Mouse (Mus musculus) yolk sac, embryonic 10.5 days (tissue): ENCODE measurements around the gene Pxdn.

Experiments
- DNase-seq: peaks from one replicate; pipeline ENCODE4 v3.0.0-alpha.2; 2017; ENCODE audit warnings: low spot score

Gene Pxdn

DNA sequence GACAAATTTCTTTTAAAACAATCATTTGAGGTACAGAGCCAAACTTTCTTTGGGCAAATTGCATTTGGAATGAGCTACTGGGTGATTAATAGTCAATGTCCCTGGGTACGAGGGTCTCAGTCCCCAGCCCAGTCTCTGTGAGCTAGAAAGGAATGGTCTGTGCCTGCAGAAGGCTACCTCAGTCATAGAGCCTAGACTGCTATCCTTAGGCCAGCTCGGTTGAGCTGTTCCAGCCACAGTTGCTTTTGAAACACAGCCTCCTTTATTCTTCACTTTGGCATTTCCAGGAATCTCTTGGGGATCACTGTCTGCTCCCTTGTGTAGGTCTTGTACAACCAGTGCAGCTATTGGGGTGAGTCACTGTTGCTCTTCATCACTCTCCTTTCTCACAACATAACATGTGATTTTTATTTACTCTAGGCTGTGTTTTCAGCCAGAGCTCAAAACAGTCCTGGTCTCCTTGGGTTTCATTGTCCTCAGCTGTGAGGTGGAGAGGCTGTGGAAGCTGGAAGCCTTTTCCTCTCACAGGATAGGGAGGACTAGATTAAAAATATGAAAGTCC, 86.9 kb downstream of the Pxdn start:
- DNase-seq = no peak

DNA sequence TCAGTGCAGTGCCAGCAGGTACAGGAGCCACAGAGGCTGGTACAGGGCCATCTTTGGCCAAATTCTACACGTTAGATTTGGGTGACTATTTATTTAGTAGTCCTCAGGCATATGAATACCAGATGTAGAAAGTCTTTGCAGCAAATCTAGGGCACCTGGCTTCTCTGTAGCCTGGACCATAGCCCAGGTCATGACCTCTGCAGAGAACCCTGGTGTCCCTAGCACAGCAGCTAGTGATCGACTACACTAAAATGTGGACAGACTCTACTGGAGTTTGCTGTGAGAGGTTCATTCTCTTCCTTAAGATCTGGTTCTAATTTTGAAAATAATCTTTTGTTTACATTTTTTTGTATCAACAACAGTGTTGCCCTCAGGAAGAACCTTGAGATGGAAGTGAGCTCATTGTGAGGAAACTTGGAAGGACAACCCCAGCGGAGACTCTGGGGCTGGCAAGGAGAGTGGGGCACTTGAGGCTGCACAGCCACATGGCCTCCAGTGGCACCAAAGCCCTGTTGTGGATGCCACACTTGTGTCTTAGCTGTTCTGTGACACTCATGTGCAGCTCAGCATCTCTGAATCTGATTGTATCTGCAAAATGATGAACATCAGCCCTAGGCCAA, 90.4 kb downstream of the Pxdn start:
- DNase-seq = no peak

DNA sequence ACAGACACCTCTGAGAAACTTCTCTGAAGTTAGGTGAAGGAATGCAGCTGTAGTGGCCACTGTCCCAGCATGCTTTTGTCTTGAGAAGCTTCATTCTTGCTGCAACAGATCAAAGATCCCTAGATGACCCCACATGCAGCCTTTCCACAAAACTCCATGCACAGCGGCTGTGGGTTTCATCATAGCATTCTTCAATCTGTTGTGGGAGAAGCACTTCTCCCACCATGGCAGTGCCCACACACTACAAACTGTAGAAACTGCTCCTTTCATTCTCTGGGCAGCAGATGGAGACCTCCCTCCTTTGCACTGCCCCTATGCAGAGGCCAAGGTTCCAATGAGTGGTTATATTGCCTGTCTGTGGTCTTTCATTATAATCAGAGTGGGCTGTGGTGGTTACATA, 91.7 kb downstream of the Pxdn start:
- DNase-seq = no peak

DNA sequence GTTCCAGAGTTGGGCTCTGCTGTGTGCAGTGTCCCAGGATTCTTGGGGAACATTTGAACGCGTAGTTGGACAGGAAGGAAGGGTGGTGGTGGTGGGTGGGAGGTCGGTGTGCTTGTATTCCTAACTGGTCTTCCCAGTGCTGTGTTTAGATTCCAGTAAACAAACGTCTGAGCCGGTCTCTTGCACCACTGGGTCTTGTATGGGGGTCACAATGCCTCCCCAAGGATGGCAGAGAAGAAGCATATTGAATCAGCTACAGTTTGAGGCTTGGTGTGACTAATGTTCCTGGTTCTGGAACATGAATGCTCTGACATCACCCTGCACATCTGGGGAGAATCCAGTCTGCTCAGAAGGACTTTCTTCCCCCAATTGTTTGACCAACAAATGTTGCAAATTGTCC, 93.2 kb downstream of the Pxdn start:
- no peak for DNase-seq

DNA sequence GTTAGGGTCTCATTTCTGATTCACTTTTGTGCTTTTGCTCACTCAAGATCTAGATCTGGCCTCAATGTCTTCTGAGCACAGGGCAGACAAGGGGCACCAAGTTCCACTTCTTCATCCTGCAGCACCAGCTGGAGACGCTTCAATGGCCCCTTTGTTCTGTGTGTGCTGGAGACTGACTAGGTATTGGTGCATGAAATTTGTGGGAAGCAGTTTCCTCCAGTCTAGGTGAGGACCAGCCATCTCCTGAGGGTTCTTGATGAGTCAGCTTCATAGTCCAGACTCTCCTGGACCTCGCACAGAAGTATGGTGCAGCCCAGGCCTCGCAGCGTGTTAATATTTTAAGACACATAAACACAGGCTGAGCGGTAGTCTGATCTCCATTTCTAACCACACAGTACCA, 97.3 kb downstream of the Pxdn start:
- DNase-seq = no peak

DNA sequence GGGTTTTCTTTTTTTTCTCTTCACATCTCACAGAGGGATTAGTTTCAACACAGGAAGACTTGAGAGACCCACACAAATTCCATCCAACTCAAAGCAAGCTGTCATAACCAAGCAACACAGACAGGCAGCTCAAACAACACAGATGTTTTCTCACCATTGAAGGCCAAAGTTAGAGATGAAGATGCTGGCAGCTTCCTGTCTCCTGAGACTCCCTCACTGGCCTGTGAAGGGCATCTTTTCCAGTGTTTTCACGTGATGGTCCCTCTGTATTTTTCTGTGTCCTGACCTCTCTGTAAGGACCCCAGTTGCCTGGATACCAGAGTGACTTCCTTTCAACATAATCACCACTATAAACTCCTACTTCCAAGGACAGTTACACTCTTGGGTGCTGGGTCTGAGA, 98.0 kb downstream of the Pxdn start:
- DNase-seq = no peak

DNA sequence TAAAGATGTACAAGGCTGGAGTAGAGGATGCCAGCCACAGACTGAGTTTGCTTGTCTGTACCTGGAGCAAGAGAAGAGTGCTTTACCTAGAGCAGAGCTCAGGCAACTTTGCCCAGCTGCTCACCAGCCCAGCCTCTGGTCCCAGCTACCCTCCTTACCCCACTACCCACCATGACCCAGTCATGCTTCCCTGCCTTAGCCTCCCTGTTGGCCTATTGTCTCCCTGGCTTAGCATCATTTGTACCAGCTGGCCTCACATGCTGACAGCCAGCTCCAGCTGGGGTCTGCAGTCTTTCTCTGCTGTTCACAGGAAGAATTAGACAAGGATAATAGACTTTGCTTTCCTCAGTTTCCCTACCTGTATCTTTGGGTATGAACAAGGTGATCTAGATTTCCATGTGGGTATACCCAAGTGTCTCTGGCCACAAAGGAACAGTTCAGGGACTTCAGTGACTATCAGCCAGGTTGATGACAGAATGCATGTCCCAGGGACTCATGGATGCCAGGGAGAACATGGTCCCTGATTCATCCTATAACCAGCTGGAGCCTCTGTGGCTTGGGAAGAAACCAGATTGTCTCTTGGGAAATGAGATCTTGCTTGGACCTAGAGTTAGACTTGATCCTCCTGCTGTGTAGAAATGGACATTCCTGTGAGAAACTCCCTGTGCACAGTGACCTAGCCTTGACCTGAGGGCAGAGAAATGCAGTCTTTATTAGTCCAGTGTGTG, 98.6 kb downstream of the Pxdn start:
- DNase-seq = no peak

DNA sequence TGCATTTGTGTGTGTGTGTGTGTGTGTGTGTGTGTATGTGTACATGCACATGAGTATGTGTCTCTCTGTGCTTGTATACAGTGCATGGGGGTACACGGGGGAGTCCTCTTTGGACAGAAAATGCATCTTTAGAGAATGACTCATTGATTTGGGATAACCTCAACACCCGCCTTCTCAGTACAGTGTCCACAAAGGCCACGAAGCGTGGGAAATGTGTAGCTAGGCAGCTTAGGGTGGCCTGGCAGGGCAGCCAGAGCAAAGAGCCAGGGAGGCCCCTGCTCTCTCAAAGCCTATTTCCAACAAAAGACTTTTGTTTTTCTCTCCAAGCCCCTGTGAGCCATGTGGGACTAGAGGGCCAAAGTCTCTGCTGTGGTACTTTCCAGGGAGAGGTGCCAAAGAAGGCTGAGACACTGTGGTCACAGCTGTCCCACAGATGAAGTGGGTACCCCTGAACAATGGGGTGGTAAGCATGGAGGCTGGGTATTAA, 99.2 kb downstream of the Pxdn start:
- DNase-seq = no peak

DNA sequence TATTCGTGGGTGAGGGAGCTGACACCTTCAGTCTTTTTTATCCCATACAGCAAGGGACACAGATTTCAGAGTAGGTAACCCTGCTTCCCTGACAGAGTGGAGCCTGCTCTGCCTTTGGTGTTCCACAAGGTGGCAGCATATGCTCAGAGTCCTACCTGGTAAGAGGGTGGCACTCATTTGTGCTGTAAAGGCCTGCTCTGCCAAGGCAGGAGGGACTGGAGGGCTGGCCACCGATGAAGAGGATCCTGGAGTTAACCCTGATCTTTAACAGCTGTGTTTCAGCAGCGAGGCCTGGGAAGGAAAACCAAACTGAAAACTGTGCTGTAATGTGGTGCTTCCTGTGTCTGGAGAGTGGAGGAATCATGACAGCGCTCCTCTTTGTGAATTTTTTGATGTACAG, 102.2 kb downstream of the Pxdn start:
- DNase-seq = no peak

DNA sequence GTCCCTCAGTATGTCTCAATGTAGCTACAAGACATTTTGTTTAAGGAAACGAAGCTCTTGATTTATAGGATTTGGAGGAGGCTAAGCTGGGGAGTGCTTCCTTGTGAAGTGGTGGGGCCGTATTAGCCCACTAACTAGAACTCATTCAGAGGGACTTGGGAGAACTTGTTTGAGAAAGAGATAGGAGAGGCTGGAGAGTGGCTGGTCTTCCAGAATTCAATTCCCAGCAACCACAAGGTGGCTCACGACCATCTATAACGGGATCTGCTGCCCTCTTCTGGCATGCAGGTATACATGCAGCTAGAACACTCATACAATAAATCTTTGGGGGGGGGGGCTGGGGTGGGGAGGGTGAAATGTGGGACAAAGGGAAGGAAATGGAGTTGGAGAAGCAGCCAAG, 102.7 kb downstream of the Pxdn start:
- peak; percentile 58 for DNase-seq

DNA sequence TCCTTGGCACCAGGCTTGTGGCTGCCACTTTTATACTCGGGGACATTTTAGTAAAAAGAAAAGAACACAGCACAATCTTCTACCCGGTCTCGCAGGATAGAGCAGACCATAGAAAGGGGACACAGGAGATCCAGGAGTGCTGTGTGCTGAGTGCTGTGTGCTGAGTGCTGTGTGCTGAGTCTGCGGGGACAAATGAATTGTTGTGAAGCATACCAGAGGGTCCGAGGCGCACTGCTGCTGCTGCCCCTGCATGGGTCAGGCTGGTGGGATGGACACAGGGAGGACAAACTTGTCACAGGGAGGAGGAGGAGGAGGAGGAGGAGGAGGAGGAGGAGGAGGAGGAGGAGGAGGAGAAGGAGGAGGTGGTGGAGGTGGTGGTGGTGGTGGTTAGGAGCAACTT, 111.4 kb downstream of the Pxdn start:
- DNase-seq = no peak

DNA sequence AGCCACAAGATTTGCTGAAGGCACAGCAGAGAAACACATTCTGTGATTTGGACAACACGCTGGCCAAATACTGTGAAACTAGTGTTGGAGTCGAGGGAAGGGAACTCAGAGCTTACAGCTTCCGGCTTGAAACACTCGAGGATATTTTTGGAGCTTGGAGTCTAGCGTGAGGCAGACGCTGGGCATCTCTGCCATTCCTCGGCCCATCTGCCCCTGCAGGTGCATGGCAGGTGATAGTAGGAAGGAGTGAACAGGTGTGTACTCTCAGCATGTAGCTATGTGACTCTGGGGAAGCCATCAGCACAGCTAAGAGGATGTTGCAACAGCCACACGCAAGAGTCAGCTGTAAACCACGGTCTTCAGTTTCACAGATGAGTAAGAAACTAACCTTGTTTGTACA, 112.4 kb downstream of the Pxdn start:
- DNase-seq = no peak

DNA sequence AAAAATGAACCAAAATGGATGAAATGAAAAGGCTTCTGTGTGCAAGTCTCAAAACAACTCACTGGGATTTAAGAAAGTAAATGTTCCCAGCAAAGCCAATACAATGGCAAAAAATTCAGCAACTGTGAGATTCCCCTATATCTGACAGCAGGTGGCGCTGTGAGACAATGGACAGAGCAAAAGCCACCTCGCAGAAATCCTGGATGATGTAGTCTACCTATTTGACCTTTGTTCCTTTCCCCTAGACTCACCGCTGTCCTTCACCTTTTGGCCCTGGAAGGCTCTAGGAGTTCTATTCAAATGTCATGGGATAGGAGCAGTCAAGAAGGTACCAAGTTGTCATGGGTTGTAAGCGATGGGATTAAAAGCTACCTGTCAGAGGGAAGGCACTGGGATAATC, 112.8 kb downstream of the Pxdn start:
- peak; percentile 48 for DNase-seq

DNA sequence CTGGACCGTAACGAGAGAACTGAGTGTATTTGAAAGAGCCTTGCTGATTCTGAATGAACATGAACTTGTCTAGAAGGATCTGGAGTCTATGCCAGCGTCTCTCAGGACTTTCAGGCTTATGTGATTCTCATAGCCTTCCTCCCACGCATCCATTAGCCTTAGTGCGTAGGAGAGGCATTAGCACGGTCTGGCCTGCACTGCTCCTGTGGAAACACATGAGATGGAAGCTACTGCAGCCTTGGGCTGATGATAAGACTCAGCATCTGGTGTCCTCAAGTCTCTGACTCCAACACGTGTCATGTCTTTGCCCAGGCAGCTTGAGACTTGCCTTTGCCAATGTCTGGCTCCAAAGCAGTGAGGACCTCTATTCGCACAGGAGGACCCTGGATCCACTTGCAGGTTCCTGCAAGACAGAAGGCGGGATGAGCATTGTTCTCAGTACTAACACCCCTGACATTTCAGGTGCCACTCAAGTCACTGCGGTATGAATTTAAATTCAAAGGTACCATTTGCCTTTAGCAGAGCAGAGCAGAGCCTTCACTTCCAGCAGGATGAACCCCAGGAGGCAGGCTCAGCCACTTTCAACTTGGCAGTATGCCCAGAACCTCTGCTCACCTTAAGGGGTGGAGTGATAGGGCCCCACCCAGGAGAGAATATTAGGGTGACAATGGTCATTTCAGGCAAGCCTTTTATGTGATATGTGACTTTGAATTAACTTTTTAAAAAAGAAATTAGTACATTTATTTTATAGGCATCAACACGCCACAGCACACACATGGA, 117.5 kb downstream of the Pxdn start:
- no peak for DNase-seq

DNA sequence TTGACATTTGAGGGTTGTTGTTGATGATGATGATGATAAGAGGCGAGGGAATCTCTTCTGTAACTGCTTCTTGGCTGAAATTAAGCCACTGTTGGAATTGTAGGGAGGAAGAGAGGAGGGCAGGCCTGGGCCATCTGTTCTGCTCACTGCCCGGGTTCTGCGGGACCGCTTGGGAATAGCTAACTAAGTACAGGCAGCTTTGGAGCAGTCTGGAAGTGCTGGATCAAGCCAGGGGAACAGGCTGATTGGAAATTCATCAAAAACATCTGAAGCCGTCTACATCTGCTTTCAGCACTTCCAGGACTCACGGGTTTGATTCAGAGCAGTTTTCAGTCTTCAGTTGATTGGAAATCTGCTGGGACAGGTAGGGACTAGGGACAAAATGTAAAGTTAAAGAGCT, 120.6 kb downstream of the Pxdn start:
- DNase-seq = no peak

DNA sequence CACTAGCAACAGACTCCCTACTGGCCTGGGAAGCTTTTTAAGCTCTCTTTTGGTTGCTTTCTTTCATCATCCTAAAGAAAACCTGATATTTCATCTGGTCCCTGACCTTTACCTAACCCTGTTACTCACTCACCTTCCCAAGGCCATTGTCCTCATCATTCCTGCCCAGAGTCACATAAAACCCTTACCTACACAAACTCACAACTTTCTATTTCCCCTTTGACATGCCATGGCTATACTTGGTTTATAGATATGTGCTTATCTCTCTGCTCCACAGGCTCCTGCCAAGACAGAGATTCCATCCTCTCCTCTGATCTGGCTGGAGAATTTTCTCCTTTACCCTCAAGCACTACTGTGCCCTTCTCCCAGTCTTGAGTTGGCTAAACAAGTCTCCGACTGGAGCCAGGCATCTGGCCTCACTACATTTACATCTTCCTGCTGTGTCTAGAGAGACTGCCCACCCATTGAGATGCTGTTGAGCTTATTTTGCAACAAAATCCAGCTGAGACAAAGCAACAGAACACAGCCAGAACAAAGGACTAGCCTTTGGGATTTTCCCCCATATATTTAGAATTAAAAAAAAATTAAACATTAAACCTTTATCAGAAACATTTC, 124.2 kb downstream of the Pxdn start:
- DNase-seq = no peak

DNA sequence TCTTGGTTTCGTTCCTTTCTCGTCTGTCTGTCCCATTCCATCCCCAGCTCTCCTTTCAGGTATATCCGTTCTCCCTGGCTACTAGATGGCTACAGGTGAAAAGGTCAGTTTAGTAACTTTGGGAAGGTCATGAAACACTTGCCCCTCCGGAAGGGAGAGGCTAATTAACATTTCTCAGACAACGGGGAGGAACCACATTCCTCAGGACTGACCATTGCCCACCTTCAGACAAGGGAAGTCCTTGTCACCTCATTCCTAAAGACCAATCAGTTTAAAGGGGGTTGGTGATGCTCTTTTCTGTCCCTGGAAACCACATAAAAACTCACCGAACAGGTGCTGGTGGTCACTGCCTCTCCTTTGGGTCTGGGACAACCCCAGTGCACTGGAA, 124.7 kb downstream of the Pxdn start:
- no peak for DNase-seq
